Mouse (Mus musculus): ENCODE measurements at regions not wholly inside any gene's neighbourhood (a gene's known extent, or its start where the extent isn't known, plus 50 kb on each side); places are given as distances from the start of the nearest gene placed in this dataset.
"Not testable (repeated sequence)": the region's sequence is repeated elsewhere in the genome, so short reads cannot be mapped to it uniquely, and the experiment has no call there.

GRCm38 (mm10) chr1:185923723-185924122 lies 193.4 kb downstream of the Lyplal1 start:
- H3K4me3 ChIP-seq (ENCODE audit: low read depth, low read length) = no peak overlapping the region
- no peaks in the 10 kb centered on the region for H3K36me3 ChIP-seq (ENCODE audit: control insufficient read depth, insufficient read depth, low read length)
- peaks cover 4% of the 10 kb centered on the region; the same call in 1 of the 2 replicates for H3K9me3 ChIP-seq (ENCODE audit: control insufficient read depth, low read length)
- WGBS = 72% methylated on average over 2 of the region's 2 CpGs
- no peak overlapping the region for H3K4me2 ChIP-seq (ENCODE audit: low read depth, low read length)
- DNase-seq (ENCODE audit: low spot score) = no peak
- H3K27me3 ChIP-seq (replicated peaks; ENCODE audit: control insufficient read depth, insufficient read depth, low read length) = no peaks in the 10 kb centered on the region
- no peak for ATAC-seq (ENCODE audit: low read depth)
- H3K9ac ChIP-seq (ENCODE audit: low read depth, low read length) = no peak overlapping the region
- no peaks in the 10 kb centered on the region for H3K4me1 ChIP-seq (ENCODE audit: control insufficient read depth, insufficient read depth, low read length)
- no peak overlapping the region for H3K27ac ChIP-seq (replicated peaks; ENCODE audit: low read depth, low read length)

- no peaks in the 10 kb centered on the region for H3K27me3 ChIP-seq (replicated peaks; ENCODE audit: control insufficient read depth, insufficient read depth, low read length)
- ATAC-seq (ENCODE audit: low read depth) (no peak), DNase-seq (ENCODE audit: low spot score) (peak; percentile 17)
- H3K4me2 ChIP-seq (ENCODE audit: low read depth, low read length) = no peak overlapping the region
- peaks cover 4% of the 10 kb centered on the region; the same call in 1 of the 2 replicates for H3K9me3 ChIP-seq (ENCODE audit: control insufficient read depth, low read length)
- H3K9ac ChIP-seq (ENCODE audit: low read depth, low read length) = no peak overlapping the region
- H3K27ac ChIP-seq (replicated peaks; ENCODE audit: low read depth, low read length) = no peak overlapping the region
- no peak overlapping the region for H3K4me3 ChIP-seq (ENCODE audit: low read depth, low read length)
- H3K4me1 ChIP-seq (ENCODE audit: control insufficient read depth, insufficient read depth, low read length) = no peaks in the 10 kb centered on the region; the same call in 1 of the 2 replicates
- 25% methylated on average over 2 of the region's 2 CpGs for WGBS
- no peaks in the 10 kb centered on the region for H3K36me3 ChIP-seq (ENCODE audit: control insufficient read depth, insufficient read depth, low read length)
These were observed 188.1 kb downstream of the Lyplal1 start for GRCm38 (mm10) chr1:185929000-185929399.

GRCm38 (mm10) chr1:185929761-185930160 lies 187.3 kb downstream of the Lyplal1 start:
- WGBS = 83% methylated on average over 5 of the region's 5 CpGs
- Histone ChIP-seq H3K9ac (ENCODE audit: low read depth, low read length) (no peak overlapping the region), H3K36me3 (ENCODE audit: control insufficient read depth, insufficient read depth, low read length) (no peaks in the 10 kb centered on the region), H3K27ac (replicated peaks; ENCODE audit: low read depth, low read length) (no peak overlapping the region), H3K4me2 (ENCODE audit: low read depth, low read length) (no peak overlapping the region), H3K4me1 (ENCODE audit: control insufficient read depth, insufficient read depth, low read length) (no peaks in the 10 kb centered on the region; the same call in 1 of the 2 replicates), H3K4me3 (ENCODE audit: low read depth, low read length) (no peak overlapping the region), H3K9me3 (ENCODE audit: control insufficient read depth, low read length) (peaks cover 4% of the 10 kb centered on the region; the same call in 1 of the 2 replicates), H3K27me3 (replicated peaks; ENCODE audit: control insufficient read depth, insufficient read depth, low read length) (no peaks in the 10 kb centered on the region)
- no peak for DNase-seq (ENCODE audit: low spot score)
- no peak for ATAC-seq (ENCODE audit: low read depth)

- no peak for DNase-seq (ENCODE audit: low spot score)
- H3K27me3 ChIP-seq (replicated peaks; ENCODE audit: control insufficient read depth, insufficient read depth, low read length) = no peaks in the 10 kb centered on the region
- no peak for ATAC-seq (ENCODE audit: low read depth)
- H3K27ac ChIP-seq (replicated peaks; ENCODE audit: low read depth, low read length) = no peak overlapping the region
- no peak overlapping the region for H3K4me3 ChIP-seq (ENCODE audit: low read depth, low read length)
- 61% methylated on average over 3 of the region's 3 CpGs for WGBS
- H3K9ac ChIP-seq (ENCODE audit: low read depth, low read length) = no peak overlapping the region
- no peaks in the 10 kb centered on the region; the same call in 1 of the 2 replicates for H3K4me1 ChIP-seq (ENCODE audit: control insufficient read depth, insufficient read depth, low read length)
- H3K4me2 ChIP-seq (ENCODE audit: low read depth, low read length) = no peak overlapping the region
- H3K9me3 ChIP-seq (ENCODE audit: control insufficient read depth, low read length) = no peaks in the 10 kb centered on the region
- H3K36me3 ChIP-seq (ENCODE audit: control insufficient read depth, insufficient read depth, low read length) = no peaks in the 10 kb centered on the region
These were observed 183.5 kb downstream of the Lyplal1 start for GRCm38 (mm10) chr1:185933623-185934022.

- Histone ChIP-seq H3K4me3 (ENCODE audit: low read depth, low read length) (no peak overlapping the region), H3K27me3 (replicated peaks; ENCODE audit: control insufficient read depth, insufficient read depth, low read length) (no peaks in the 10 kb centered on the region)
These were observed 180.1 kb downstream of the Lyplal1 start for GRCm38 (mm10) chr1:185937026-185937425.

GRCm38 (mm10) chr1:185939914-185940313 lies 177.2 kb downstream of the Lyplal1 start:
- Histone ChIP-seq H3K4me2 (ENCODE audit: low read depth, low read length) (no peak overlapping the region), H3K27me3 (replicated peaks; ENCODE audit: control insufficient read depth, insufficient read depth, low read length) (no peaks in the 10 kb centered on the region), H3K4me3 (ENCODE audit: low read depth, low read length) (no peak overlapping the region), H3K4me1 (ENCODE audit: control insufficient read depth, insufficient read depth, low read length) (no peaks in the 10 kb centered on the region), H3K27ac (replicated peaks; ENCODE audit: low read depth, low read length) (no peak overlapping the region), H3K36me3 (ENCODE audit: control insufficient read depth, insufficient read depth, low read length) (no peaks in the 10 kb centered on the region), H3K9me3 (ENCODE audit: control insufficient read depth, low read length) (no peaks in the 10 kb centered on the region), H3K9ac (ENCODE audit: low read depth, low read length) (no peak overlapping the region)
- no peak for DNase-seq (ENCODE audit: low spot score)
- ATAC-seq (ENCODE audit: low read depth) = no peak
- 65% methylated on average over 3 of the region's 3 CpGs for WGBS

More at GRCm38 (mm10) chr1:185937026-185937425, 180.1 kb downstream of the Lyplal1 start:
- H3K4me2 ChIP-seq (ENCODE audit: low read depth, low read length) = no peak overlapping the region
- no peak overlapping the region for H3K27ac ChIP-seq (replicated peaks; ENCODE audit: low read depth, low read length)
- no peak overlapping the region for H3K9ac ChIP-seq (ENCODE audit: low read depth, low read length)
- H3K4me1 ChIP-seq (ENCODE audit: control insufficient read depth, insufficient read depth, low read length) = no peaks in the 10 kb centered on the region; the same call in 1 of the 2 replicates
- no peak for ATAC-seq (ENCODE audit: low read depth)
- no peaks in the 10 kb centered on the region for H3K36me3 ChIP-seq (ENCODE audit: control insufficient read depth, insufficient read depth, low read length)
- no peak for DNase-seq (ENCODE audit: low spot score)
- H3K9me3 ChIP-seq (ENCODE audit: control insufficient read depth, low read length) = no peaks in the 10 kb centered on the region

GRCm38 (mm10) chr1:185940511-185940910 lies 176.6 kb downstream of the Lyplal1 start:
- Histone ChIP-seq H3K4me3 (ENCODE audit: low read depth, low read length) (no peak overlapping the region), H3K27ac (replicated peaks; ENCODE audit: low read depth, low read length) (no peak overlapping the region), H3K9ac (ENCODE audit: low read depth, low read length) (no peak overlapping the region), H3K9me3 (ENCODE audit: control insufficient read depth, low read length) (no peaks in the 10 kb centered on the region), H3K36me3 (ENCODE audit: control insufficient read depth, insufficient read depth, low read length) (no peaks in the 10 kb centered on the region), H3K27me3 (replicated peaks; ENCODE audit: control insufficient read depth, insufficient read depth, low read length) (no peaks in the 10 kb centered on the region), H3K4me1 (ENCODE audit: control insufficient read depth, insufficient read depth, low read length) (no peaks in the 10 kb centered on the region), H3K4me2 (ENCODE audit: low read depth, low read length) (no peak overlapping the region)
- ATAC-seq (ENCODE audit: low read depth) (no peak), DNase-seq (ENCODE audit: low spot score) (peak; percentile 54)
- WGBS = 22% methylated on average over 1 of the region's 1 CpGs

- H3K4me3 ChIP-seq (ENCODE audit: low read depth, low read length) = no peak overlapping the region
- 90% methylated on average over 1 of the region's 1 CpGs for WGBS
- no peak overlapping the region for H3K27ac ChIP-seq (replicated peaks; ENCODE audit: low read depth, low read length)
- no peak overlapping the region for H3K9ac ChIP-seq (ENCODE audit: low read depth, low read length)
- no peaks in the 10 kb centered on the region for H3K9me3 ChIP-seq (ENCODE audit: control insufficient read depth, low read length)
- no peaks in the 10 kb centered on the region for H3K36me3 ChIP-seq (ENCODE audit: control insufficient read depth, insufficient read depth, low read length)
- no peak for DNase-seq (ENCODE audit: low spot score)
- no peaks in the 10 kb centered on the region for H3K27me3 ChIP-seq (replicated peaks; ENCODE audit: control insufficient read depth, insufficient read depth, low read length)
- no peaks in the 10 kb centered on the region for H3K4me1 ChIP-seq (ENCODE audit: control insufficient read depth, insufficient read depth, low read length)
- no peak overlapping the region for H3K4me2 ChIP-seq (ENCODE audit: low read depth, low read length)
- ATAC-seq (ENCODE audit: low read depth) = no peak
These were observed 165.9 kb downstream of the Lyplal1 start for GRCm38 (mm10) chr1:185951163-185951562.

GRCm38 (mm10) chr1:185955821-185956220 lies 161.3 kb downstream of the Lyplal1 start:
- not testable (repeated sequence) for H3K9me3 ChIP-seq (ENCODE audit: control insufficient read depth, low read length); H3K27ac ChIP-seq (replicated peaks; ENCODE audit: low read depth, low read length); H3K9ac ChIP-seq (ENCODE audit: low read depth, low read length); H3K27me3 ChIP-seq (replicated peaks; ENCODE audit: control insufficient read depth, insufficient read depth, low read length); DNase-seq (ENCODE audit: low spot score); H3K36me3 ChIP-seq (ENCODE audit: control insufficient read depth, insufficient read depth, low read length); H3K4me2 ChIP-seq (ENCODE audit: low read depth, low read length); ATAC-seq (ENCODE audit: low read depth); H3K4me1 ChIP-seq (ENCODE audit: control insufficient read depth, insufficient read depth, low read length); H3K4me3 ChIP-seq (ENCODE audit: low read depth, low read length)
- 40% methylated on average over 1 of the region's 1 CpGs for WGBS
